Mouse (Mus musculus) layer of hippocampus, postnatal 10 days (tissue): ENCODE measurements at regions not wholly inside any gene's neighbourhood (a gene's known extent, or its start where the extent isn't known, plus 50 kb on each side); places are given as distances from the start of the nearest gene placed in this dataset.

Experiments
- DNase-seq, 2 experiments: peaks; one replicate each; pipeline ENCODE4 v3.0.0; 2021; ENCODE audit warnings: low spot score in 2 of 2

DNA sequence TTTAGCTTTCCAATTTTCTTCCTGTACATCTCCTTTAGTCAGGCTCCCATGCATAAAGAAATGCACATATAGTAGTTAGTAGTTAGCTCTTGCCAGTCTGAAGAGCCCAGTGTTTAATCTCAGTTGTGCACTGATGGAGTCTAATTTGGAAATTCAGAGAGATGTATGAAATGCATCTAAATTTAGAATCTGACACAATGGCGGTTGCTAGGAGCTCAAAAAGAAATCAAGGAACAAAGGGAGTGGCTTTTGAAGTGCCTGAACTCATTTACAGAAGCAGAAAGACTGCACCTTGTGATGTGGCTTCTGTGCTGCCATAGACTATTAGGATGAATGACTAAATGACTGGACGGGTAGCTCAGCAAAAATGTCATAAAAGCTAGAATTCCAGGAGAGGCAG is 916.3 kb downstream of the Rps29 start:
- no peak for DNase-seq

DNA sequence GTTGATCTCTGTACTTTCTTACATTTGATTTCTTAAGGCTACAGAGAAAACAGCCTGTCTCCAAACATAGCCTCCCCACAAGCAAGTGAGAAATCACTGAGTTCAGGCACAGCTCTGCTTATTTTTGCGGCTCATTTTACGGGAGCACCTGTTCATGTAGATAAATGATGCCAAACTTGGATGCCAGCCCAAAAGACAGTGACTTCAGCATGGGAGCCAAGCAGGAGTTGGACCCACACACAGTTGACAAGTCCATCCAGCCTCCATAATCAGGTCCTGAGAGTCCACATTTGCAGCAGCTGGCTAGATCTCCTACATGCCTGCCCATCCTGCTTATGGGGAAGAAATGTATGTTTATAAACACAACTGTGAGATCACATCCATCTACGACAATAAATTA is 927.2 kb downstream of the Rps29 start:
- DNase-seq, result no peak

DNA sequence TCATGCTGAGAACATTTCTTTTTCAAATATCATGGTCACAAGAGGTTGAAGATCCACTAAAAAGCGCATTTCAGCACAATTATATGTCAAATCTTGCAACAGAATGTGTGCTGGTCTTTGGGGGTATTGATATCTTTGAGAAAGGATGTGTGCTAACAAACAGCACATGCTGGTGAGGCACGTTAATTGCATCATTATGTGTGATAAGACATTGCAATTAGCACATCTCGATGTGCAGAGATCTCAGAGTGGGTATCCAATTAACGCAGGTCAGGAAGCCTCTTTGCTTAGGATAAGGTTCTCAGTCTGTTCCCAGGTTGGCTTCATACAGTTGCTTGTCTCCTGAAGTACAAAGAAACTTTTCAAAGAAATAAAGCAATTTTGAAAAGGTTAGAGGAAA is 941.9 kb downstream of the Rps29 start:
- DNase-seq, result no peak

DNA sequence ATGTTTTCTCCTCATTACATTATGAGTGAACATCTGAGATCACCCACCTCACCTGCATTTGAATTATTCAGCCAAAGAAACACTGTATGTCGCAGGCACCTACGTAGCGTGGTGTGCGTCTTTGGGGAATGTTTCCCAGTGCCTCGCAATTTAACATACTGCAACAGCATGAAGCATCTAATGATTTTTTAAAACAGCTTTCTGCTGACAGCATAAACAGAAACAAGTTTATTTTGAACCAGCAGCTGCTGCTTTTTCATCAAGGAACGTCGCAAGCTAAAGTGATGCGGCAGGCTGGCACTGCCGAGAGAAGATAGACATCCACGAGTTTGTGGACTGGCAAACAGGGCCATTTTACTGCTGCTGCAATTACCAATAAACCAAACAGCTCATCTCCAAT is 950.7 kb downstream of the Rps29 start:
- peak; percentile 3 to 12 for DNase-seq

- no peak for DNase-seq
These were observed 961.5 kb upstream of the Mdga2 start for GRCm38 (mm10) chr12:68183858-68184257.

GRCm38 (mm10) chr12:68161317-68161716 is 939.0 kb upstream of the Mdga2 start:
- DNase-seq, result no peak

GRCm38 (mm10) chr12:68148066-68148465 is 925.7 kb upstream of the Mdga2 start:
- no peak for DNase-seq

DNA sequence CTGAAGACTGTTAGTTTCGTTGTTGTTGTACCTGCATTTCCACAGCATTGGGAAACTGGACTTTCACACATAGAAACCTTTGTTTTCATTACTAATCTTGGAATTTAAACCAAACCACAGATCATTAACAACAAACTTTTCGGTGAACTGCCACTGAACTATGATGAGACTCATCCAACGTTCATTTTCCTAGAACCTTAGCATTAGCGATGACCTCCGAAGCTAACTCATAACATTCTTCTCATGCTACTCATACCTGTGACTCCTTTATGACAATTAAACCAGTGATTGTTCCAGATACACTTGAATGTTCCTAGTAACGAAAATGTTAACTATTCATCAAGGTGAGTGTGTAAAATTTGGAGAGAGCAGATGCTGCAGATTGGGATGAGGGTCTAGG is 917.5 kb upstream of the Mdga2 start:
- no peak for DNase-seq

GRCm38 (mm10) chr12:68131776-68132175 is 909.4 kb upstream of the Mdga2 start:
- DNase-seq, result no peak

GRCm38 (mm10) chr12:68115762-68116161 is 893.4 kb upstream of the Mdga2 start:
- DNase-seq, result no peak
